Mouse (Mus musculus) kidney, postnatal 25 days (tissue): ENCODE measurements around the gene Nrp1.

Source experiments
- DNase-seq, 2 experiments: peaks; one replicate each; pipeline ENCODE4 v3.0.0; 2021; ENCODE audit warnings: mixed read lengths in 2 of 2

Gene Nrp1

DNA sequence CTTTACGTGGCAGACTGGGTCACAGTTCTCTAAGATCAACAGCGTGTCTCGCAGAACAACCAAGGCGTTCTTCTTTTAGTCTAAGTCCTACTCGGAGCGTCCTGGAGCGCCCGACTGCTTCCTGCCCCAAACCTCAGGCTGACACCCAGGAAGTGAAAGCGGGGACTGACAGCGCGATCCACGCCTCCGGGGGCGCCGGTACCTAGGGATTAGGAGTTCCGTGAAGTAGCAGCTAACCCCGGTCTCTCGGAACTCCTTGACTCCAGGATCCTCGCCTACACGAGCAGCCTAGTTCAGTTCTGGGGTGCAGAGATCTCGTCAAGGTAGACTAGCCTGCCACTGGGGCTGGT is at the start of gene Nrp1:
Nrp1 (plus strand) TSS at position 199 of the 350 bp plus-strand sequence.
- peak in 1 of 2 experiments; percentile 41 for DNase-seq

DNA sequence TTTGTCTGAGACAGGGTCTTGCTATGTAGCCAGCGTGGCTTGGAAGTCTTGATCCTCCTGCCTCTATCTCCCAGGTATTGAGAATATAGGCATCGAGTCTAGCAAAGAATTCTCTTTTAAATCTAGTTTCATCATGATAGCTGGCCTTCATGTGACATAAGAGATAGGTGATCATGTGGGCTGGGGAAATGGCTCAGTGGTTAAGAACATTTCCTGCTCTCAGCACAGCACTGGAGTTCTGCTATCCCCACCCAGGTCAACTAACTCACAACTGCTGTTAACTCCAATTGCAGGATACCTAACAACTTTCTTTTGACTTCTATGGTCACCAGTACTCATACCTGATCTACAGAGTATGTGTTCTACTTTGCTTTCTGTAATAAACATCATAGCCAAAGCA is 37.6 kb upstream of the Nrp1 start:
- DNase-seq: no peak

DNA sequence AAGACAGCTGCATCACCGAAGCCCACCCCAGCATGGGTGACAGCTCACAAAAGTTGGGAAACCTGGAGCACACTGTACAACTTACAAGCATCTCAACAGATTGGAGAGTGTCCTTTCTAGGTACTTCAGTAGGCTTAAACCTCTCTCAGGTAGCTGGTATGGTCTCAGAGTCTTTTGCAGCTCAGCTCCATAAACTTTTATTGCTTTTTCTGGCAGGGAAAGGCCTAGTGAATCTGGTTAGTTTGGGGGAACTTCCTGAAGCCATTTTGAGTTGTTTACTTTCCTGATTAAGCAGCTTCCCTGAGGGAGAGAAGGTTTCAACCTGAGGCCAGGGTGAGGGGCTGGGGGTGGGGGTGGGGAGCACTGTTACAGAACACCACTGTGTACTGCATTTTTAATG is 31.1 kb upstream of the Nrp1 start:
- no peak for DNase-seq

- DNase-seq: no peak
Measured at GRCm38 (mm10) chr8:128327922-128328321, 30.5 kb upstream of the Nrp1 start.

DNA sequence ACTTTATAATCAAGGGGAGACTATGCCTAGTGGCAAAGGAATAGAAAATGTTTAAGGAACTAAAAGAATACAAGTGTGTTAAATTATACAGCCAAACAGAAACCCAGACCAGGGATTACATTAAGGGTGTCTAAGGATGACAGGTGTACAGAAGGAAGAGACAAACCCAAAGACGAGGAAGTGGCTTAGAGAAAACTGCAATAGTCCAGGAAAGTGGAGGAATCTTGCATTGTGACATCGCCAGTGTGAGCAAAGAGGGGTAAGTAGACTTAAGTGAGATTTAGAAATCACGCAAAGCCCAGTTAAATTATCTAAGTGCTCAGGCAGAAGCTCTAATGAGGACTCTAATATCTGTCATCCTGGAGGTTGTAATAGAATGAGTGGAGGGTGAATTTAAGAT is 28.9 kb upstream of the Nrp1 start:
- no peak for DNase-seq

DNA sequence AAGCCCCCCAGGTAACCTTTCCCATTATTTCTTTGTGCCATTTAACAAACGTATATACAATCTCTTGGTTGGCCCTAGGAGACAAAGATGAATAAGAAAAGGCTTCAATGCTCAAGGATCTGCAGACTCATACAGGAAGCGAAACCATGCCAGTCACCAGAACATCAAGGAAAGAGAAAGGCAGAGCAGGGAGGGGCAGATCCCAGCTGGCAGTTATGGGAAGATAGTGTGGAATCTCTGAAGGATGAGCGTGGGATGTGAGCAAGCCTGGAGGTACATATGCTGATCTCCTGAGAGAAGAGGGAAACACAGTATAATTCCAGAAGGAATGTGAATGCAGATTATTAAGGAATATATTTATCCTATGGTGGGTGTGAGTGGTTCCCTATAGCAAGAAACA is 22.4 kb upstream of the Nrp1 start:
- DNase-seq: no peak

DNA sequence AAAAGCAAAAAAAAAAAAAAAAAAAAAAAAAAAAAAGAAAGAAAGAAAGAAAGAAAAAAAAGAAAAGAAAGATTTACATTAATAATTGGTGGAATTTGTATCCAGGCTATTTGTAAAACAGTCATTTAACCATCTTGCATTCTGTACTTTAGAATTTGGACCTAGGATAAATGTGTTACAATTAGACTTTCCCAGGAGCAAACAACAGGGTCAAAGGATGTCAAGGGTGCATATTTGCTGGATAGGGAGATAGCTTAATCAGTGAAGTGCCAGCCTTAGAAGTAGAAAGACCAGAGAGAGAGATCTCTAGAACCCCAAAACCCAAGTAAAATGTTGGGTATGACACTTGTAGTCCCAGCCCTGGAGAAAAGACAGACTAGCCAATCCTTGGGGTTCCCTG is 19.5 kb upstream of the Nrp1 start:
- DNase-seq: no peak

DNA sequence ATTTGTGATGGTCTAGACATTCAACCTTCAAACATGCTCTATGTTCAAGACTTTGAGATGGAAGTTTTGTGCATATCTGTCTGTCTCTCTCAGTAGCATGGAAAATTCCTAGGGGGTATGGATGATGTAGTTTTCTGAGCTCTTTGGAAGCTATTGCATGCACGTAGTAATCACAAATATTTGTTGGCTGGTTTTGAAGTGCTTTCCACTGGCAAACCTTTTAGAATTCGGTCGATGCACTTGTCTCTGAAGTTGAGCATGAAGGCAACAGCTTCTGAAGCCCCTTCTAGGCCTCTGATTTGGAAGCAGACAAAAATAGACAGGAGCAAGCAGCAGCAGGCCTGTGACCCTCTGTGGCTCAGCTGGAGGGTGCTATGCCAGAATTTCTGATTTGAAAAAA is 18.9 kb upstream of the Nrp1 start:
- no peak for DNase-seq

- peak; percentile 52 to 80 for DNase-seq
Measured at GRCm38 (mm10) chr8:128350405-128350804, 8.0 kb upstream of the Nrp1 start.

DNA sequence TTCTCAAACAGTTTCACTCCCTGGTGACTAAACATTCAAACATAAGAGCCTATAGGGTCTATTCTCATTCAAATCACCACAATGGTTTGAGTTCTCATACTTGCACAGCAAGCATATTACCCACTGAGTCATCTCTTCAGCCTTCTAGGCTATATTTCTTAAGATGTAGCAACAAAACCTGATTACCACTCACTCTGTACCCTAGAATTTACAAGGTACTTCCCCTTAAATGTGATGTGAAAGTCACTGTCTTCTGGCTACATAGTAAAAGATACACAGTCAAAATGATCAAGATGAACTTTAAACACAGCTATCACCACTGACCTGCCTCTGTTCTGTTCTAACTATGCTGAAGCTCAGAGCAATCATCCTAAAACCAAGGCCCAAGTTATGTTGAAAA is 7.2 kb upstream of the Nrp1 start:
- no peak for DNase-seq

DNA sequence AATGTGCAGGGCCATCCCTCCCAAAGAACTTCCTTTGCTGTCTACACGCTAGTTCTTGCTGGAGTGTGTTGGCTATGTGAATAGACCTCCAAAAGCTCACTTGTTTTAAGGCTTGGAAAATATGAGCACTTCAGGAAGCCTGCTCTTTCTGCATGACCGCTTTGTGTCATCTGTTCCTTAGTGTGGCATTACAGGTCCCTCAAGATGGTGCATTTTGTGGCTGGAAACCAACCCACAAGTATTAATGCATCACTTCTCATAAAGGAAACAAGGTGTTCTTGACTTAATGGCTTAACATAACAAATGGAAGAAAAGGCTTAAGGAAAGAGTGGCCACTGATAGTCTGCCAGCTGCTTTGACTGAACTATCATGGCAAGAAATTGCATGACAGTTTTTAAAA is 5.6 kb upstream of the Nrp1 start:
- DNase-seq: no peak

DNA sequence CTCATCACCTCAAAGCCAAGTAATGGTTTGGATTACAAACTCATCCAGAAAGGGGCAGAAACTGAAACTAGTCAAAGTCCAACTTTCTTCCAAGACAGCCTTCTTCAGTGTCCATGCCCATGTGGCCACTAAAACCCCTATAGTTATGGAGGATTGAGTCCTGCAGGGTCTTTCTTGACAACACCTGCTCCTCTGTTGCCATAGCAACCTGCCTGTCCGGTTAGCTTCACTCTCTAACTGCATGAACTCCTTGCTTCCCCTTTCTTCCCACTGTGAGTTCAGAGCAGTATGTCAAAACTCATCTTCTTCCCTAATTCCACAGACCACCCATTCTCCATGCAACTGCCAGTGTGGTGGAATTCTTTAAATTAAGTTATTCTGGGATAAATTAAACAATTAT is 4.4 kb upstream of the Nrp1 start:
- no peak for DNase-seq

DNA sequence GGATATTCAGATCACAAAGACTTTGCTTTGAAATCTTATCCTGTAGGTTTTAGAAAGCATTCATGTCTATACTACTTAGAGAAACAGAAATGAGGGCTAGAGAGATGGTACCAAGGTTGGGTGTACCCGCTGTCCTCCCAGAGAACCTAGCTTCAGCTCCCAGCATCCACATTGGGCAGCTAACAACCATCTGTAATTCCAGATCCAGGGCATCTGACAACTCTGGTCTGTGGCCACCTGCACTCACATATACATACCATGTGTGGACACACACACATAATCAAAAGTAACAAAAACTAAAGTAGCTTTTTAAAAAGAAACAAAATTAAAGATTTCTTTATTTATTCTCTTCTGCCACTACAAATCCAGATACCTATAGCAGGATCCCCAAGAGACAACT is 3.3 kb upstream of the Nrp1 start:
- DNase-seq: no peak

DNA sequence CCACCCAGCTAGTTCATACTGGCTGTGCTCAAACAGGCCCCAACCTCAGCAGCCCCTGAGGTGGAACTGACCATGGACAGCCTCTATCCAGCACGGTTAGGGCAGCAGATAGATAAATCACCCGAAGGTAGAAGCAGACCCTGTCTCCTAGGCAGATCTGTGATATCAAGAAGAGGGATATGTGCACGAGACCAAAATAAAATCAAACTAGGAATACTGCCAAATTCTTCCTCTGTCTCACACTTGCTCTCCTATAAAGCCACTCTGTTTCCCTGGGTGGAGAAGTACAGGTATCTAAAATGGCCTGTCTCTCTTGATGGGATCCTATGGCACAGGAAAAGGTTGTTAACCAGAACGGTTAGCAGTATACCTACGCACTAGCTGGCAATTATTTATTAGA is 2.2 kb upstream of the Nrp1 start:
- no peak for DNase-seq

DNA sequence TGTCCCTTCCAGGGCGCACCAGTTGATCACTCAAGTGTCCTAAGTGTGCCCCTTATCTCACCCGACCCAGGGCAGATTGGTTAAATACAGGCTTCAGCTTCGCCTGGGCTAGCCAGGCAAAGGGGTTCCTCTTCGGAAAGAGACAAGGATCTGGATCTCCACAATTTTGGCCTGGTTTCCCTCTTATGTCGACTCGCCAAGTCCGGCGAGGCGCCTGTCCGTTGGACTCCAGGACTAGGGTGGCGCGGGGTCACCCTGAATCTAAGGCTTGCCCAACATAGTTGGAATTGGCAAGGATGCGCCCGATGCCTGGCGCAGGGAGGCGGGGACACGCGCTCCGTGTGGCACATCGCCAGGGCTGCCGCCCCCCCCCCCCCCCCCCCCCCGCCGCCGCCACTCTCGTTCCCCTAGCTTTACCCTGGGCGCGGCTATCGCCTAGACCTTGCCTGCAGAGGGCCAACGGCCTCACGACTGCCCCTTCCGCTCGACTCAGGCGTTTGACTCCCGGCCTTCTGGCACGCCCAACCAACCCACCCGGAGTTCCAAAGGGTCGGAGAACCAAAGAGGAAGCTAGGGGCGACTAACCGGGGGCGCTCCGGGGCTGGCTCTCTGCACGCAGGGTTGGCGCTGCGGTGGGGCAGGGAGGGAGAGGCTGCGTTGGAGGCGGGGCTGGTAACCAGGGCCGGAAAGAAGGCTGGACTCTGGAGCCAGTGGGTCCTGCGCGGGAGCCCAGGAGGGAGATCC is 1.4 kb upstream of the Nrp1 start:
- DNase-seq: peak; percentile 87 to 96

- peak; percentile 77 to 86 for DNase-seq
Measured at GRCm38 (mm10) chr8:128357540-128358405, 631 bp upstream of the Nrp1 start.

DNA sequence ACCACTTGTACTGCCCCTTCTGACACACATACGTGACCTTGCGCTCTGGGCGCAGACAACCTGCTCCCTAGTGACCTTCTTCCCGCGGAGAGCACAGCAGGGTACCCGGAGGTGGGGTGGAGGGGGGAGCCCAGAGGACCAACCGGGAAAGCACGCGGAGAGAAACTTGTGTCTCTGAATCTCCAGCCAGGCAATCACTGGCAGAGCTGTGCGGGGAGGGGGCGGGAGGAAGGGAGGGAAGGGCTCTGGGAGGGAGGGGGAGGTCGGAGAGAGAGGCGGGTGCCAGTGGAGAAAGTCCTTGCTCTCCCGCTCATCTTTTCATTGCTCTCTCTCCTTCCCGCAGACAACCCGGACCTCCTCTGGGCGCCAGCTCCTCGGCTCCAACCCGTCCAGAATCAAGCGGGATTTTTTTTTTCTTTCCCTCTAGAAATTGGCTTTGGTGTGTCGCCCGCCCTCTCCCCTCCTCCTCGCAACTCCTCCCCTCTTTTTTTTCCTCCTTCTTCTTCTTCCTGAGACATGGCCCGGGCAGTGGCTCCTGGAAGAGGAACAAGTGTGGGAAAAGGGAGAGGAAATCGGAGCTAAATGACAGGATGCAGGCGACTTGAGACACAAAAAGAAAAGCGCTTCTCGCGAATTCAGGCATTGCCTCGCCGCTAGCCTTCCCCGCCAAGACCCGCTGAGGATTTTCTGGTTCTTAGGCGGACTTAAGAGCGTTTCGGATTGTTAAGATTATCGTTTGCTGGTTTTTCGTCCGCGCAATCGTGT is 534 bp downstream of the Nrp1 start:
- peak; percentile 77 to 87 for DNase-seq

DNA sequence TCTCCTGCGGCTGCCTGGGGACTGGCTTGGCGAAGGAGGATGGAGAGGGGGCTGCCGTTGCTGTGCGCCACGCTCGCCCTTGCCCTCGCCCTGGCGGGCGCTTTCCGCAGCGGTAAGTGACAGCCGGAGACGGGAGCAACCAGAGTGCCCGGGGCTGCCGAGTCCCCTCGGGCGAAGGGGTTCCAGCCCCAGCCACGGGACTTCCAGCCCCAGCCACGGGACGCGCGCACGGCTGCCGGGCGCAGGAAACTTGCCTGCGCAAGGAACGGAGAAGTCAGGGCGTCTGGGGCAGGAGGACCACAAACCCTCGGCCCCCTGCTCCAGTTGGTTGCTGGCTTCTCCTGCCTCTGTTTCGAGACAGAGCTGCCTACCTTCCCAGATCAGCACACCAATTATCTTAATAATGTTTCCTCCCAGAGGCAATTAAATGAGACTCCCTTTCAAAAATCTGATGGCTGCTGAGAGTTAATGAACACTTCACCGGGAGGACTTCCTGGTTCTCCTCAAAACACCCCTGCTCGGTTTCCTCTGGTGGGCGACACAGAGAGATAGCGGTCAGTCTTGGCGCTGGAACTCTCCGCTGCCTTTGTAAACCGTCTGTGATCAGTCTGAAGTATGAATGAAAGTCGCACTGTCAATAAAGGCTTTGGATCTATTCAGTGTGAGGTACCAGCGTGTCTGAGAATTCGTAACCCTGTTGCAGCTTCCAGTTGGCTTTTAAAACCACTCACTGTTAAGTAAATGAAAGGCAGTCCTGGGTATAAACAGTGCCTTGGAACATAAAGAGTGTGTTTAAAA is 1.3 kb downstream of the Nrp1 start:
- peak in 1 of 2 experiments; percentile 66 for DNase-seq

- DNase-seq: no peak
Measured at GRCm38 (mm10) chr8:128361343-128361870, 3.0 kb downstream of the Nrp1 start.

DNA sequence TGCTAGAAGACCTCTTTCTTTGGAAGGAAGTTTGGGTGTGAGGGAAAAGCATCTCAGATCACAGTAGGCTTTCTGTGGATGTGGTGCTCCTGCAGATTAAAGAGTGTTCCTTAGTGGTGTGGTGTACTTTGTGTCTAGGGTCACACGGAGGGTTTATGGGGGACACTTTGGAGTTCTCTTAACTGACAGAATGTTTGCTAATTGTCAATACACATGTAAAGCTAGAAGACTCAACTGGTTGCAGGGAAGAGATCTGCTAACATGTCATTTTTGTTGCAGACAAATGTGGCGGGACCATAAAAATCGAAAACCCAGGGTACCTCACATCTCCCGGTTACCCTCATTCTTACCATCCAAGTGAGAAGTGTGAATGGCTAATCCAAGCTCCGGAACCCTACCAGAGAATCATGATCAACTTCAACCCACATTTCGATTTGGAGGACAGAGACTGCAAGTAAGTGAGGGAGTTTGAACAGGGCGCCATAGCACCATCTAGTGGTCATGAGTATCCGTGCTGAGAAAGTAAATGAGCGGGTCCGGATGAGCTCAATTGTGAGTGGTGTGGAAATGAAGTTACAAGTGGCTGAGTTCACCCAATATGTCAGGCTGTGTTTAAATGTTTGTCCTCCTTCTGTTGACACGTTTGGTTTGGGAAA is 4.7 kb downstream of the Nrp1 start:
- peak; percentile 79 to 91 for DNase-seq

GRCm38 (mm10) chr8:128370496-128370895 is 12.1 kb downstream of the Nrp1 start:
- no peak for DNase-seq

- no peak for DNase-seq
Measured at GRCm38 (mm10) chr8:128371026-128371425, 12.6 kb downstream of the Nrp1 start.
